Mouse (Mus musculus) embryonic facial prominence, embryonic 14.5 days (tissue): Measurements from ENCODE around the gene Pex14. TPM values are rescaled to one million over a fixed set of nuclear protein-coding genes. Genes with fewer than 3 reads are reported as not detected.
"Not testable (repeated sequence)": the region's sequence is repeated elsewhere in the genome, so short reads cannot be mapped to it uniquely, and the experiment has no call there.

ENCODE experiments used
- ATAC-seq: fragments of 200-750 bp; cut with Nextera tagmentation; 2 replicates; pipeline ENCODE4 v1.8.0; 2017; ENCODE audit warnings: low read depth, moderate number of reproducible peaks, moderate TSS enrichment
- DNase-seq: peaks from one replicate; pipeline ENCODE4 v3.0.0-alpha.2; 2015; ENCODE audit warnings: low spot score
- H3K27ac ChIP-seq: fragments of 300-500 bp; sonication (generic); replicated peaks from 2 replicates; pipeline ENCODE4 v1.5.1; 2014; ENCODE audit warnings: low read depth, mild to moderate bottlenecking, low read length, moderate library complexity
- H3K27me3 ChIP-seq: fragments of 300-500 bp; sonication (generic); replicated peaks from 2 replicates; pipeline ENCODE4 v1.6.1; 2014; ENCODE audit warnings: low read length; ENCODE audit not compliant: control insufficient read depth, insufficient read depth
- H3K36me3 ChIP-seq: fragments of 300-500 bp; sonication (generic); 2 replicates; pipeline ENCODE4 v1.6.1; 2014; ENCODE audit warnings: low read length, mixed read lengths; ENCODE audit not compliant: control insufficient read depth, insufficient read depth
- H3K4me1 ChIP-seq: fragments of 300-500 bp; sonication (generic); 2 replicates; pipeline ENCODE4 v1.6.1; 2014; ENCODE audit warnings: antibody characterized with exemption, low read length; ENCODE audit not compliant: control insufficient read depth, insufficient read depth
- H3K4me2 ChIP-seq: fragments of 300-500 bp; sonication (generic); 2 replicates; pipeline ENCODE4 v1.6.1; 2014; ENCODE audit warnings: low read depth, mild to moderate bottlenecking, low read length, moderate library complexity, mixed read lengths
- H3K4me3 ChIP-seq: fragments of 300-500 bp; sonication (generic); 2 replicates; pipeline ENCODE4 v1.5.1; 2014; ENCODE audit warnings: low read depth, mild to moderate bottlenecking, low read length
- H3K9ac ChIP-seq: fragments of 300-500 bp; sonication (generic); 2 replicates; pipeline ENCODE4 v1.6.1; 2014; ENCODE audit warnings: low read depth, mild to moderate bottlenecking, low read length, moderate library complexity, mixed read lengths
- H3K9me3 ChIP-seq: fragments of 300-500 bp; sonication (generic); 2 replicates; pipeline ENCODE4 v1.6.1; 2016; ENCODE audit warnings: low read length; ENCODE audit not compliant: control insufficient read depth
- WGBS: fragments of 180-500 bp; shearing (Covaris S2); extraction: QIAGEN DNeasy Blood & Tissue Kit; methylation state at CpG from one replicate; pipeline ENCODE4 v1.1.7; 2014; 5-methylcytosine and 5-hydroxymethylcytosine counted together
- polyA plus RNA-seq: library from polyadenylated mRNA; unstranded; fragments of >200 nt; fragmentation: Nextera tagmentation; extraction: Ambion mirVana; gene quantifications from 2 replicates; pipeline ENCODE4 v1.2.1, GENCODE M21; 2014

Pex14 gene
- polyA plus RNA-seq, 1 experiment from 2014 or later, result 38.1 TPM

DNA sequence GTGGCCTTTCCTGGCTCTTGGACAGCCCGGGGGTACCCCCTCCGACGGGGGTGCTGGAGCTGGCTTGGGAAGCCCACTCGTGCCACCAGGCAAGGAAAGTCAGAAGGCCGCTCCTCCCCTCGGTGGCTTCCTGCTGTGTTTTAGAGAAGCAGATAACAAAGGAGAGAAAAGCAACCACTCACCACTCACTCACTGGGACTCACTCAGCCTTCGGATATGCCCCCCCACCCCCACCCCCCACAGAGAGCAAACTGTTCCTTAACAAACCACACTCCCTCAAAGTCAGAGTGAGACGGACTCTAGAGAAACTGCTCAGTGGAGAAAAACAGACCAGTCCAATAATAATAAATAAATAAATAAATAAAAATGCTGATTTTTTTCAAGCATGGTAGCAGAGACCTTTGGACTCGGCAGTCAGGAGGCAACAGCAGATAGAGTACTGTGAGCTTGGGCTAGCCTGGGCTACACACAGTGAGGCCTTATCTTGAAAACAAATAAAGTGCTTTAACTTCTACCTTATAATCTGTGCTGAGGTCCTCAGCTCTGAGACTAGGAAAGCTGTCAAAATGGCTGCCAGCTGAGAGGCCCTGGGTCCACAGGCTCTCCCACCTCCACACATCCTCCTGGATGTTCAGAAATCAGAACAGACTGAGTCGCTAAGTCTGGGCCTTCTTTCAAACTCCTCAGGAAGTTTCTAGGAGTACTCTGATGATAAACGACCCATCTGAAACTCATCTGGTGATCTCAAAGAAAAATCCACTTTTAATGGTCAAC is 25.9 kb upstream of the Pex14 start:
- Histone ChIP-seq H3K4me3 (no peak overlapping the region), H3K9me3 (no peaks in the 10 kb centered on the region), H3K9ac (no peak overlapping the region), H3K27me3 (no peaks in the 10 kb centered on the region), H3K4me1 (no peaks in the 10 kb centered on the region), H3K27ac (no peak overlapping the region), H3K36me3 (peaks cover 30% of the 10 kb centered on the region), H3K4me2 (no peak overlapping the region)
- WGBS, result 68% methylated on average over 11 of the region's 11 CpGs
- ATAC-seq, result no peak
- no peak for DNase-seq

DNA sequence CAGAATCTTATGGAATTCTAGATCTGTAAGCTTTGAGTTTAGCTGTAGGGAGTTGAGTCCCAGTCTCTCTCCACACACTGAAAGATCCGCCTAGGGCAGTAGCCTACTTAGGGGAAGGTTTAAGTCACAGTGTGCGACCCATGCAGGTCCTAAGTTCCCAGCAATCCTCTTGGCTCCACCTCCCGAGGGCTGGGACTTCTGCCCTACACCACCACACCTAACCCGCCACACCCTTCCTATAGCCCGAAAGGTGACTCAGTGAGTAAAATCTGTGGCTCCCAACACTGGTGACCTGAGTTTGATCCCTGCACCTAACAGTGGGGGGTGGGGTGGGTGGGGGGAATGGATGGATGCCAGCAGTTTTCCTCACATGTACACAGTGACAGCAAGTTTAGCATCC is 23.8 kb upstream of the Pex14 start:
- no peak overlapping the region for H3K27ac ChIP-seq
- no peak for DNase-seq
- no peaks in the 10 kb centered on the region for H3K9me3 ChIP-seq
- H3K4me3 ChIP-seq, result no peak overlapping the region
- H3K9ac ChIP-seq, result no peak overlapping the region
- H3K36me3 ChIP-seq, result peaks cover 17% of the 10 kb centered on the region
- no peaks in the 10 kb centered on the region for H3K4me1 ChIP-seq
- no peaks in the 10 kb centered on the region for H3K27me3 ChIP-seq
- ATAC-seq, result no peak
- no peak overlapping the region for H3K4me2 ChIP-seq
- 81% methylated on average over 5 of the region's 5 CpGs for WGBS

DNA sequence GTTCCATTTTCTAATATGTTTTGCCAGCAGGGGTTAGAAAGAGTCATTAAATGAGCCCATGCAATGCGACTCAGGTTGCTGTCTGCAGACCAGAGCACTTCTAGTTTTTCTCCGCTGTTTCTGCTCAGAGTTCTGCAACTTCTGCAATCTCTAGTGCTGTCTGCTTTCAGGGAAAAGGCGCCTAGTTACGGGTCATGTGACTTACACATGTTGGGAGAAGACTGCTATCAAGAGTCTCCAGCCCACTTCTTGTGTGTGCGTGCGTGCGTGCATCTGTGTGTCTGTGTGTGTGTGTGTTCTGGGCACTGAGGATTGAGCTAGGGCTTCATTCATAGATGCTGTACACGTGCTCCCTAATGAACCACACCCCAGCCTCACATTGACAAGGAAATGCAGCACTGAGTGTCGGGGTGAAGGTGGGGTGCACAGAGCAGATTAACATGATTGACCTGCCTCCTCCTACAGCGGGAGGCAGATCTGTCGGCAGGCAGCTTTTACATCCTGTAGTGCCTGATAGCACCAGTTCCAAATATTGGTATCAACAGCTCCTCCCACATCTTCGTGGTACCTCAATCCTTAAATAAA is 20.4 kb upstream of the Pex14 start:
- H3K9me3 ChIP-seq, H3K4me3 ChIP-seq, H3K27ac ChIP-seq, H3K27me3 ChIP-seq, H3K4me1 ChIP-seq, H3K4me2 ChIP-seq, DNase-seq, ATAC-seq, H3K9ac ChIP-seq: not testable (repeated sequence)
- peaks cover 15% of the 10 kb centered on the region; the same call in 1 of the 2 replicates for H3K36me3 ChIP-seq
- 84% methylated on average over 12 of the region's 12 CpGs for WGBS

DNA sequence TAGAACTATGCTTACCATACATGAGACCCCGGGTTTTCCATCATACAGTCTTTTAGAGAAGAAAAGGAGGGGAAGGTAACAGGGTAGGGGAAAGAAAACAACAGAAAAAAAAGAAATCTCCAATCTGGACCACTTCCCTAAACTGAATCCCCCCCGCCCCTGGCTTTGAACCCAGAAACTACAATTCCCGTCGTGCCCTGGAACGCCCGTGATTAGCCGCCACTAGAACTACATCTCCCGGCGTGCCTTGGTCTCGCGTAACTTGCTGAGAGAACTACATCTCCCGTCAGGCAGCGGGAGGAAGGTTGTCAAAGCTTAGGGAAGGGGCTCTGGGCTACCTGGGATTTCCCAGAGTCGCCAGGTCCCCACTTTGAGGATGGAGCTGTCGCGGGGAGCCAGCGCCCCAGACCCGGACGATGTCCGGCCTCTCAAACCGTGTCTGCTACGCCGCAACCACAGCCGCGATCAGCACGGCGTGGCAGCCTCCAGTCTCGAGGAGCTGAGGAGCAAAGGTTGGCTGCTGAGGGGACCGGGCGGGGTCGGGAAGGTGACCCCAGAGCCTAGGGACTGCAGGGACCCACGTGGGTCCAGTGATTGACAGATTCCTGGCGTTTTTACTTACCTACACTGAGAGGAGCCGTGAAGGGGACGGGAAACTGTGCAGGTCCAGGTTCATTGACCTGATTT is 4.3 kb upstream of the Pex14 start, which contains the start of gene Dffa:
Gene Dffa, plus strand, starts transcription at position 272 of the 687 bp plus-strand sequence.
- 1% methylated on average over 29 of the region's 35 CpGs for WGBS
- peak within 1 kb of the TSS; percentile 87 for H3K4me3 ChIP-seq
- H3K9ac ChIP-seq, result peak within 1 kb of the TSS; percentile 87
- peak; percentile 97 for DNase-seq
- no peaks in the 10 kb centered on the region for H3K9me3 ChIP-seq
- no peak within 1 kb of the TSS for H3K27ac ChIP-seq
- H3K4me1 ChIP-seq, result peaks cover 6% of the 10 kb centered on the region
- H3K4me2 ChIP-seq, result peak within 1 kb of the TSS; percentile 93
- no peaks in the 10 kb centered on the region for H3K27me3 ChIP-seq
- peak; percentile 87 for ATAC-seq
- H3K36me3 ChIP-seq, result peaks cover 14% of the 10 kb centered on the region; the same call in 1 of the 2 replicates

DNA sequence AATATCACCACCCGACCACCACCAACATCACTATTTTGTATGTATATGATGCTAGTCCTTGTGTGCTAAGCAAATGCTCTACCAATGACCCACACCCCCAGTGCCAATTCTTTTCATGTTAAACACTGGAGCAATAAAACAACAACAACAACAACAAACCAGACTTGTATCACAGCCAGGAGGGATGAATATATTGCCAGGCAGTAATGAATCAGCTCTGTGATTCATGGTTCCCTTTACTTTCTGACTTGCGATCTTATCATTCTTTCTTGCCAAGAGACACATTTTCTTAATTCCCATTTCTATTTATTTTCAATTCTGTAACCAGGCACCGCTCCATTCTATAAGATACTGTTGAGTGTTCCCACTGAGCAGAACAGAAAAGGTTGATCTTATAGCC is 1.8 kb upstream of the Pex14 start:
- ATAC-seq (no peak), DNase-seq (no peak)
- H3K4me2 ChIP-seq, result no peak overlapping the region
- no peak overlapping the region for H3K4me3 ChIP-seq
- H3K27ac ChIP-seq, result no peak overlapping the region
- 0 out of 2 replicates have a peak, but pooled peaks cover 3% of the 10 kb centered on the region for H3K36me3 ChIP-seq
- peaks cover 13% of the 10 kb centered on the region for H3K4me1 ChIP-seq
- H3K9me3 ChIP-seq, result no peaks in the 10 kb centered on the region
- H3K9ac ChIP-seq, result no peak overlapping the region
- no peaks in the 10 kb centered on the region for H3K27me3 ChIP-seq
- 84% methylated on average over 3 of the region's 3 CpGs for WGBS

DNA sequence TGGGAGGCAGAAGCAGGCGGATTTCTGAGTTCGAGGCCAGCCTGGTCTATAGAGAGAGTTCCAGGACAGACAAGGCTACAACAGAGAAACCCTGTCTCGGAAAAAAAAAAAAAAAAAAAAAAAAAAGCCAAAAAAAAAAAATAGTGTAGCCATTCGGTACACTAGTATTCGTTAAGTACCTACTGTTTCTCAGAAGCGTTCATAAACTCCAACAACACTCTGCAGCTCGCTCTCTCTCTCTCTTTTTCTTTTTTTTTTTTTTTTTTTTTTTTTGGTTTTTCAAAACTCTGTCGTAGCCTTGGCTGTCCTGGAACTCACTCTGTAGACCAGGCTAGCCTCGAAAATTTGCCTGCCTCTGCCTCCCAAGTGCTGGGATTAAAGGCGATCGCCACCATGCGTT is 773 bp upstream of the Pex14 start:
- H3K4me3 ChIP-seq, H3K4me2 ChIP-seq, H3K27me3 ChIP-seq, H3K9me3 ChIP-seq, ATAC-seq, H3K9ac ChIP-seq, H3K36me3 ChIP-seq, H3K27ac ChIP-seq, DNase-seq: not testable (repeated sequence)
- WGBS, result 88% methylated on average over 12 of the region's 12 CpGs
- peaks cover 13% of the 10 kb centered on the region for H3K4me1 ChIP-seq

DNA sequence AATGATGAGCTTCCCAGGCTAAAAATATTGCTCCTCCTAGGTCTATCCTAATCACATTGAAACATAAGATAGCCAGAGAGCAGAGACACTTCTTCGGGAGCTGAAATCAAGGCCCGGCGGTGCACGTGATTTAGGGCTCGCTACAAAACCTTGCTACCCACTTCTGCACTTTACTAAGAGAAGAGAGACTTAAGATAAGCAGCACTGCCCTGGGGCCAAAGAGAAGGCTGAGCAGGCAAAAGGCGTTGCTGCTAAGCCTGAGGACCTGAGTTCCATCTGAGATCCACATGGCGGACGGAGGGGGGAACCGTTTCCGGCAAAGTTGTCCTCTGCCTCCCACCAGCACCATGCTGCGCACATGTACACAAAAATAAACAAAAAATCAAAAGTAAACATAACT is 1.1 kb downstream of the Pex14 start:
- H3K9ac ChIP-seq, result peak overlapping the region; percentile 86
- peak overlapping the region; percentile 98 for H3K4me3 ChIP-seq
- no peaks in the 10 kb centered on the region for H3K27me3 ChIP-seq
- DNase-seq (no peak), ATAC-seq (no peak)
- H3K9me3 ChIP-seq, result no peaks in the 10 kb centered on the region
- WGBS, result 10% methylated on average over 11 of the region's 11 CpGs
- peak overlapping the region; percentile 80 for H3K4me2 ChIP-seq
- H3K27ac ChIP-seq, result no peak overlapping the region
- H3K4me1 ChIP-seq, result peaks cover 7% of the 10 kb centered on the region
- 0 out of 2 replicates have a peak, but pooled peaks cover 6% of the 10 kb centered on the region for H3K36me3 ChIP-seq

DNA sequence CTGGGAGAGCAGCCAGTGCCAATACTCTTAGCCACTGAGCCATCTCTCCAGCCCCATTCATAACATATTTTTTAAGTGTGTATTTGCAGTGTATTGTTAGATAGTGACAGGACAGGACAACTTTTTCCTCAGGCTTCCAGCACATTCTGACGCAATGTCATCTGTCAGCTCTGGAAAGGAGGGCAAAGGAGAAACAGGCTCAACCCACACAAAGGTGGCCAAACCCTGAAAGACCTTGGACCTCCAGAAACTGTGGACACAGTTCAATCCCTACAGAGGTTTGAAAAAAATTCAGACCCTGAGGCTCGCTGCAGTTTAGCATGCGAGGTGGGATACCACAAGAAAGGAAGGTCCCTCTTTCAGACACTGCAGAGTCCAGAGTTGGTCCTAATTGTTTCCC is 1.7 kb downstream of the Pex14 start:
- Histone ChIP-seq H3K4me2 (peak overlapping the region; percentile 80; the same call in 1 of the 2 replicates), H3K36me3 (peaks cover 11% of the 10 kb centered on the region), H3K27ac (no peak overlapping the region), H3K9me3 (no peaks in the 10 kb centered on the region), H3K9ac (peak overlapping the region; percentile 86; the same call in 1 of the 2 replicates), H3K4me1 (peaks cover 7% of the 10 kb centered on the region), H3K27me3 (no peaks in the 10 kb centered on the region), H3K4me3 (peak overlapping the region; percentile 98; the same call in 1 of the 2 replicates)
- WGBS, result 74% methylated on average over 3 of the region's 3 CpGs
- ATAC-seq (no peak), DNase-seq (no peak)
